Mouse (Mus musculus) thymus, adult 2 months (tissue): ENCODE measurements around the gene Polr2c. TPM values are rescaled to one million over a fixed set of nuclear protein-coding genes. Genes with fewer than 3 reads are reported as not detected.
A peak's percentile ranks its signal among the peaks of the same experiment; 100 is the strongest.

Source experiments
- DNase-seq: peaks from one replicate; pipeline ENCODE4 v3.0.0; 2021
- H3K27ac ChIP-seq: fragments of 200-500 bp; 2 replicates; pipeline ENCODE4 v1.5.1; 2012; ENCODE audit warnings: low read length, control low read depth; ENCODE audit not compliant: control insufficient read depth, insufficient read depth
- H3K27me3 ChIP-seq: fragments of 200-500 bp; 2 replicates; pipeline ENCODE4 v1.6.1; 2012; ENCODE audit warnings: mild to moderate bottlenecking, low read length, moderate library complexity, mixed read lengths; ENCODE audit not compliant: control insufficient read depth, insufficient read depth
- H3K36me3 ChIP-seq: fragments of 200-500 bp; 2 replicates; pipeline ENCODE4 v1.6.1; 2012; ENCODE audit warnings: mild to moderate bottlenecking, low read length, moderate library complexity; ENCODE audit not compliant: control insufficient read depth, insufficient read depth
- H3K4me1 ChIP-seq: fragments of 200-500 bp; replicated peaks from 2 replicates; pipeline ENCODE4 v1.6.1; 2012; ENCODE audit warnings: low read length; ENCODE audit not compliant: control insufficient read depth, insufficient read depth
- H3K4me3 ChIP-seq: fragments of 200-500 bp; 2 replicates; pipeline ENCODE4 v1.5.1; 2012; ENCODE audit warnings: mild to moderate bottlenecking, low read length, control low read depth, moderate library complexity; ENCODE audit not compliant: control insufficient read depth, insufficient read depth
- CTCF ChIP-seq: fragments of 200-500 bp; IDR thresholded peaks from 2 replicates; pipeline ENCODE4 v1.5.1; 2012; ENCODE audit warnings: mild to moderate bottlenecking, control low read depth, low read length, moderate library complexity, borderline replicate concordance; ENCODE audit not compliant: control insufficient read depth, poor library complexity, insufficient read depth; ENCODE audit errors: extremely low read depth
- POLR2A ChIP-seq: fragments of 200-500 bp; IDR thresholded peaks from 2 replicates; pipeline ENCODE4 v1.6.1; 2012; ENCODE audit warnings: mild to moderate bottlenecking, low read length, control low read depth, moderate library complexity; ENCODE audit not compliant: control insufficient read depth, poor library complexity, insufficient read depth; ENCODE audit errors: extremely low read depth
- WGBS: fragments of 180-500 bp; shearing (Covaris S2); methylation state at CpG from one replicate; pipeline ENCODE4 v1.1.7; 2018; 5-methylcytosine and 5-hydroxymethylcytosine counted together
- polyA plus RNA-seq: library from polyadenylated mRNA; depleted of rRNA; stranded (reverse); fragments of >200 nt; gene quantifications from 2 replicates; pipeline ENCODE4 v1.2.3, GENCODE M21; 2012

Polr2c gene
- polyA plus RNA-seq, 1 experiment: 160 TPM

GRCm38 (mm10) chr8:94814556-94814955 is 42.7 kb upstream of the Polr2c start:
- 0% methylated on average over 1 of the region's 1 CpGs for WGBS
- no peak for TF ChIP-seq POLR2A
- TF ChIP-seq CTCF: no peak
- Histone ChIP-seq H3K27ac (no peak overlapping the region), H3K36me3 (no peaks in the 10 kb centered on the region), H3K27me3 (no peaks in the 10 kb centered on the region), H3K4me3 (no peak overlapping the region), H3K4me1 (peaks cover 4% of the 10 kb centered on the region; the same call in 1 of the 2 replicates)
- DNase-seq: peak; percentile 33

GRCm38 (mm10) chr8:94817933-94818332 is 39.3 kb upstream of the Polr2c start:
- H3K36me3 ChIP-seq: peaks cover 7% of the 10 kb centered on the region
- no peaks in the 10 kb centered on the region for H3K27me3 ChIP-seq

GRCm38 (mm10) chr8:94819671-94820179 is 37.5 kb upstream of the Polr2c start:
- DNase-seq: no peak
- 95% methylated on average over 6 of the region's 6 CpGs for WGBS
- TF ChIP-seq POLR2A (no peak), CTCF (no peak)
- Histone ChIP-seq H3K27me3 (no peaks in the 10 kb centered on the region), H3K27ac (no peak overlapping the region), H3K4me1 (peaks cover 4% of the 10 kb centered on the region; the same call in 1 of the 2 replicates), H3K4me3 (no peak overlapping the region), H3K36me3 (peaks cover 16% of the 10 kb centered on the region)

More at GRCm38 (mm10) chr8:94817933-94818332, 39.3 kb upstream of the Polr2c start:
- DNase-seq: no peak
- Histone ChIP-seq H3K4me1 (peaks cover 4% of the 10 kb centered on the region; the same call in 1 of the 2 replicates), H3K4me3 (no peak overlapping the region), H3K27ac (no peak overlapping the region)
- 38% methylated on average over 11 of the region's 11 CpGs for WGBS
- TF ChIP-seq CTCF: no peak
- TF ChIP-seq POLR2A: no peak

GRCm38 (mm10) chr8:94820553-94820952 is 36.7 kb upstream of the Polr2c start:
- DNase-seq: no peak
- no peaks in the 10 kb centered on the region for H3K27me3 ChIP-seq
- no peak for TF ChIP-seq POLR2A
- TF ChIP-seq CTCF: no peak
- no peak overlapping the region for H3K27ac ChIP-seq
- H3K4me3 ChIP-seq: no peak overlapping the region
- WGBS: 94% methylated on average over 7 of the region's 7 CpGs
- peaks cover 4% of the 10 kb centered on the region; the same call in 1 of the 2 replicates for H3K4me1 ChIP-seq
- H3K36me3 ChIP-seq: peaks cover 23% of the 10 kb centered on the region

DNA sequence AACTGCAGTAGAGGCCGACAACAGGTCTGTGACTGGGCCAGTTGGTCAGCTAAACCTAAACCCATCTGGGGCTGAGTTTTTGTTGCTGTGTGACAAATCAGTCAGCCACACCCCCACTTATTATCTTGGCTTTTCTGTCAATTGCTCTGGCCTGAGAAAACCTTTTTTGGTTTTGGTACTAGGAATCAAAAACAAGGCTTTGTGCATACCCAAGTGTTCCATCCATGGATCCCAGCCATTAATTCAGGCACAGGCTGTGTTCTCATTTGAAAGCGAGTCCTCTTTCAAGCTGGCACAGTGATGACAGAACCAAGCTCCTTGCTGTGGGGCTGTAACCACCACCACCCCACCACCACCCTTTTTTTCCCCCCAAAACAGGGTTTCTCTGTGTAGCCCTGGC is 35.9 kb upstream of the Polr2c start:
- Histone ChIP-seq H3K36me3 (peaks cover 23% of the 10 kb centered on the region), H3K4me3 (no peak overlapping the region), H3K4me1 (peaks cover 4% of the 10 kb centered on the region; the same call in 1 of the 2 replicates), H3K27me3 (no peaks in the 10 kb centered on the region), H3K27ac (no peak overlapping the region)
- no peak for DNase-seq
- no peak for TF ChIP-seq POLR2A
- no peak for TF ChIP-seq CTCF
- WGBS: 99% methylated on average over 2 of the region's 2 CpGs

DNA sequence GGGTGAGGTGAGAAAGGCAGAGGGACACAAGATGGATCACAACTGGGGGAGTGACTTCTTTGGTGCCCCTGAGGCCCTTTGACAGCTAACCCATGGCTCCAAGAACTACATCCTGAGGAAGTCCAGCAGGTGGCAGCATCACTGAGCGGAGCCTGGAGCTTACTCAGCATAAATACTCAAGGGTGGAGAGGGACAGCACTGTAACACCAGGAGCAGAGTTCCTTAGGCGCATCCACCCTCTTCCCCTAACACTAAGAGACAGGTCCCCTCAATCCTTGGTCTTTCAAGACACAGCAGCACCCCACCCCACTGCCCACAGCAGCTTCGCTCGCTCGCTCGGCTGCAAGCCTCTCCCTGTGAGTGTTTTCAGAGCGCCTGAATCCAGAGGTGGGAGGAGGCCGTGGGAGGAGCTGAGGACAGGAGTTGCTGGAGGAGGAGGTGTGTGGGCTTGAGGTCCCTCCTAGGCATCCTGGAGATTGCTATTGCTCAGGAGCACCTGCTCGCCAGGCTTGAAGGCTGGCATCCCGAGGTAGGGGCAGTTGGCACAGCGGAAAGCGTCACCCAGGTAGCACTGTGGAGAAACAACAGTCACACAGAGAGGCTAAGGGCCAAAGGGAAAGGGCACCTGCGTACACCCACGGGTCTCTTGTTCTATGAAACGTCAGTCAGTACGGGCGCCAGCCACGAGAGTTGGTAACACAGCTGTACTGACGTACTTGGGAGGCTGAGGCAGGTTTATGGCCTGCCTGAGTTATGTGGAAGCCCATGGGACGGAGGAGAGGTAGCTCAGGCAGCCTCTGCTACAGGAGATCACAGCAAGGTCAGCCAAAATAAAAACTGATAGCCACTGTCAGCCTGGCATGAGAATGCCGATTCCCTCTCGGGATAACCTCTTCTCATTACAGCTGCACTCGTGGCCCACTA is 34.4 kb upstream of the Polr2c start:
- H3K36me3 ChIP-seq: peaks cover 34% of the 10 kb centered on the region
- H3K4me1 ChIP-seq: peaks cover 3% of the 10 kb centered on the region; the same call in 1 of the 2 replicates
- 93% methylated on average over 23 of the region's 23 CpGs for WGBS
- no peak overlapping the region for H3K4me3 ChIP-seq
- DNase-seq: peak; percentile 50
- peak; percentile 36; the same call in 1 of the 2 replicates for TF ChIP-seq CTCF
- TF ChIP-seq POLR2A: no peak
- H3K27me3 ChIP-seq: no peaks in the 10 kb centered on the region
- no peak overlapping the region for H3K27ac ChIP-seq
